Mouse (Mus musculus) MEL (cell line): ENCODE data around the gene Snrpa.

ENCODE experiments used
- CHD1 ChIP-seq: IDR thresholded peaks from 2 replicates; pipeline ENCODE4 v1.6.1; 2012; ENCODE audit warnings: low read depth, mild to moderate bottlenecking, inconsistent platforms, low read length, improper control_type of control experiment
- CTCF ChIP-seq, 3 experiments: IDR thresholded peaks in 2 of 3; conservative IDR thresholded peaks in 1 of 3; 2 replicates each; pipeline ENCODE4 v1.5.1; 2011 to 2012; ENCODE audit warnings: low read length in 3 of 3, low read depth in 2 of 3, mild to moderate bottlenecking in 2 of 3, improper control_type of control experiment in 1 of 3, inconsistent platforms in 1 of 3, mixed read lengths in 1 of 3, moderate library complexity in 1 of 3; ENCODE audit not compliant: control insufficient read depth in 1 of 3, insufficient read depth in 1 of 3, poor library complexity in 1 of 3, severe bottlenecking in 1 of 3
- E2F4 ChIP-seq: IDR thresholded peaks from 2 replicates; pipeline ENCODE4 v1.6.1; 2011; ENCODE audit warnings: low read depth, low read length, improper control_type of control experiment, borderline replicate concordance
- EP300 ChIP-seq, 2 experiments: IDR thresholded peaks; 2 replicates each; pipeline ENCODE4 v1.6.1; 2011; ENCODE audit warnings: improper control_type of control experiment in 2 of 2, low read length in 2 of 2, low read depth in 1 of 2, mild to moderate bottlenecking in 1 of 2
- ETS1 ChIP-seq: IDR thresholded peaks from 2 replicates; pipeline ENCODE4 v1.6.1; 2012; ENCODE audit warnings: low read depth, mild to moderate bottlenecking, inconsistent platforms, low read length, improper control_type of control experiment, moderate library complexity
- NRF1 ChIP-seq: IDR thresholded peaks from 2 replicates; pipeline ENCODE4 v1.6.1; 2014; ENCODE audit warnings: low read depth, mild to moderate bottlenecking, inconsistent platforms, low read length, improper control_type of control experiment, moderate library complexity; ENCODE audit not compliant: poor library complexity, insufficient read depth, severe bottlenecking
- POLR2A ChIP-seq, 2 experiments: IDR thresholded peaks; 2 replicates each; pipeline ENCODE4 v1.6.1; 2011 to 2012; ENCODE audit warnings: low read length in 2 of 2, mild to moderate bottlenecking in 2 of 2, control low read depth in 1 of 2, improper control_type of control experiment in 1 of 2, low read depth in 1 of 2, moderate library complexity in 1 of 2; ENCODE audit not compliant: control insufficient read depth in 1 of 2, insufficient read depth in 1 of 2, poor library complexity in 1 of 2

DNA sequence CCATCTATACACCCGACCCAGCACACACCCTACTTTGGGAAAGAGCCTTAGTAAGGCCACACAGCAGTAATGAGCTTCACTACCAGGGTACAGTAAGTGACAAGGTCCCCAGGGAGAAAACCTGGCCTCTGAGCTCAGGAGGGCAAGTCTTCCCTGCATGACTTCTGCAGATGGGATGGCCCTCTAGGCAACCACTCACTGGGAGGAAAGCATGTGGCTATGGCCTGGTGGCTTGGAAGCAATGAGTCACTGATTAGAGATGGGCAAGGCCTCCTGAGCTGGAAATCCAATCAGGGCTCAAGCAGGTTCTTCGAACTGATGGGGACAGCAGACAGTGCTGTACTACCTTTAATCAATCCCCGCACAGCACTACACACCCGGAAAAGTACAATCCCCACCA is 34.3 kb downstream of the Snrpa start:
- no peak for TF ChIP-seq POLR2A (IDR thresholded peaks at IDR 0.05; ENCODE audit: control insufficient read depth in 1 of 2, insufficient read depth in 1 of 2, low read depth in 1 of 2, low read length in 2 of 2, poor library complexity in 1 of 2)
- no peak for TF ChIP-seq CTCF (IDR thresholded peaks at IDR 0.05 in 2 of 3, conservative IDR thresholded peaks at IDR 0.05 in 1 of 3; ENCODE audit: control insufficient read depth in 1 of 3, insufficient read depth in 1 of 3, low read depth in 2 of 3, low read length in 3 of 3, poor library complexity in 1 of 3, severe bottlenecking in 1 of 3)
- TF ChIP-seq NRF1: no peak
- no peak for TF ChIP-seq ETS1
- TF ChIP-seq E2F4: no peak
- TF ChIP-seq EP300 (IDR thresholded peaks at IDR 0.05; ENCODE audit: low read depth in 1 of 2, low read length in 2 of 2): no peak
- no peak for TF ChIP-seq CHD1
